Mouse (Mus musculus): ENCODE measurements around the gene Ksr1. TPM values are rescaled to one million over a fixed set of nuclear protein-coding genes. Genes with fewer than 3 reads are reported as not detected.
"Not testable (repeated sequence)": the region's sequence is repeated elsewhere in the genome, so short reads cannot be mapped to it uniquely, and the experiment has no call there.

Gene Ksr1
- total and polyA plus RNA-seq, 3 experiments: 22.5 to 73.1 (median 61.2) TPM

DNA sequence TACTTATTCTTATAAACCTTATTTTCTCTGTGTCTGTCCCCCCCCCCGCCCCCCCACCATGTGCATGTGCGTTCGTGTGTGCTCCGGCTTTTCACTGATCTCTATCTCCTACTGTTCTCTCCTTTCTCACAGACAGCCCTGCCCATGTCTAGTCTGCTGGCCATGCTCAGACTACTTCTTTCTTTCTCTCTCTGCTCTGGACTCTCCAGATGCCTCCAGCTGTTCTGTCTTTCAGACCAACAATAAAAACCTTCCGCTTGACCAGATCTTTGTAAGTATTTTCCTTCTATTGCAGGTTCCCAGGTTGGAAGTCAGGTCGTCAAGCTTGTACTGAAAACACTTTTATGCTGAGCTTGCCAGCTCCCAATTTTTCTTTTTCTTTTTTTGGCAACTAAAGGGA, 147.1 kb downstream of the Ksr1 start:
- Histone ChIP-seq H3K4me3 (replicated peaks in 1 of 3; ENCODE audit: low read depth in 2 of 3, low read length in 2 of 3, poor library complexity in 1 of 3) (no peak overlapping the region), H3K27me3 (replicated peaks) (no peaks in the 10 kb centered on the region), H3K9ac (ENCODE audit: insufficient read depth, low read depth) (no peak overlapping the region), H3K36me3 (replicated peaks in 1 of 2; ENCODE audit: control insufficient read depth in 1 of 2, insufficient read depth in 1 of 2, low read length in 1 of 2) (peaks cover 3 to 20% of the 10 kb centered on the region in 2 experiments), H3K9me3 (replicated peaks; ENCODE audit: low read length) (peaks cover 22% of the 10 kb centered on the region), H3K79me2 (replicated peaks; ENCODE audit: control insufficient read depth, extremely low read depth, insufficient read depth, poor library complexity, severe bottlenecking) (no peaks in the 10 kb centered on the region), H3K4me1 (ENCODE audit: control insufficient read depth in 1 of 2, insufficient read depth in 2 of 2) (peaks cover 0 to 12% of the 10 kb centered on the region in 2 experiments; a peak in 1 of 4 replicates), H3K4me2 (ENCODE audit: insufficient read depth, low read depth, poor library complexity, severe bottlenecking) (no peak overlapping the region), H3K27ac (ENCODE audit: insufficient read depth, low read depth) (no peak overlapping the region)
- in situ Hi-C loops (cut with MboI; ENCODE audit: low pct_ligation_motif_present, low pct_unique_long_range_greater_than_20kb, low sequenced_read_pairs) (no loop called here), dilution Hi-C loops (cut with MboI; ENCODE audit: extremely low pct_ligation_motif_present, extremely low pct_unique_long_range_greater_than_20kb, low sequenced_read_pairs) (no loop called here)
- no peak for DNase-seq (ENCODE audit: extremely low read depth)
- TF ChIP-seq USF2 (conservative IDR thresholded peaks at IDR 0.05; ENCODE audit: low read depth, low read length): no peak
- no peak for TF ChIP-seq TCF12 (IDR thresholded peaks at IDR 0.05; ENCODE audit: low read depth, low read length)
- no peak for TF ChIP-seq HCFC1 (IDR thresholded peaks at IDR 0.05; ENCODE audit: low read depth, low read length)
- no peak for TF ChIP-seq MAFK (IDR thresholded peaks at IDR 0.05; ENCODE audit: insufficient replicate concordance, low read length)
- TF ChIP-seq ZMIZ1 (IDR thresholded peaks at IDR 0.05; ENCODE audit: low read depth, low read length): no peak

DNA sequence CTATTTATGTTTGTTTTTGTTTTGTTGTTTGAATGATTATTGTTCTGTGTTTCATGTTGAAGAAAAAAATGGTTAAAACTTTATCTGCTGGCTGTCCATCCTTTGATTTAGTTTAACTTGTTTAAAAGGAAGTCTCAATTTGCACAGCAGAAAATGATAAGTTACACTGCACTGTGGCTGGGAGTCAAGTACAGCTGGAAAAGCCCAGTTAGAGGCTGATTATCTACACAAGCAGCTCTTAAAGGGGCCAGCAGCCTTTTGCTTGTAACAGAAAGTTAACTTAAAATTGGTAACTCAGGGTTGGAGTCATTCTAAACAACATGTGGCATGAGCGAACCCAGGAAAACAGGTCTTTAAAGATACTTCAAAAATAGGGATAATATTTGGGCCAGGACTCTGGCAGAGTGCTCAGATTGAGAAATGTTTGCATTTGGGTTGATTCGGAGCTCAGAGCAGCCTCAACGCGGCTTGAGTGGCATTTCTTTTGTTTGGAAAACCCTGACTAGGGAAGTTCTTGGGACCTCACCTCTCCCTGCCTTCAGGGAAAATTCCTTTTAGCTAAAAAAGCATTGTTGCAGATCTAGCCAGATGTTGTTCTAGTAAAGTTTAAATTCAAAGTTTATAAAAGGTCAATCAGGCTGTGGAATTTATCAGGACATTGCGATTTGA, 155.2 kb downstream of the Ksr1 start:
- H3K9me3 ChIP-seq (replicated peaks; ENCODE audit: low read length); H3K4me1 ChIP-seq (ENCODE audit: control insufficient read depth in 1 of 2, insufficient read depth in 2 of 2); in situ Hi-C loops (cut with MboI; ENCODE audit: low pct_ligation_motif_present, low pct_unique_long_range_greater_than_20kb, low sequenced_read_pairs); H3K79me2 ChIP-seq (replicated peaks; ENCODE audit: control insufficient read depth, extremely low read depth, insufficient read depth, poor library complexity, severe bottlenecking); dilution Hi-C loops (cut with MboI; ENCODE audit: extremely low pct_ligation_motif_present, extremely low pct_unique_long_range_greater_than_20kb, low sequenced_read_pairs); DNase-seq (ENCODE audit: extremely low read depth); H3K27me3 ChIP-seq (replicated peaks); H3K27ac ChIP-seq (ENCODE audit: insufficient read depth, low read depth); H3K4me3 ChIP-seq (replicated peaks in 1 of 3; ENCODE audit: low read depth in 2 of 3, low read length in 2 of 3, poor library complexity in 1 of 3); H3K9ac ChIP-seq (ENCODE audit: insufficient read depth, low read depth); H3K4me2 ChIP-seq (ENCODE audit: insufficient read depth, low read depth, poor library complexity, severe bottlenecking): not testable (repeated sequence)
- H3K36me3 ChIP-seq (replicated peaks in 1 of 2; ENCODE audit: control insufficient read depth in 1 of 2, insufficient read depth in 1 of 2, low read length in 1 of 2): peaks cover 5 to 35% of the 10 kb centered on the region in 2 experiments

- Histone ChIP-seq H3K9me3 (replicated peaks; ENCODE audit: low read length) (peaks cover 5% of the 10 kb centered on the region), H3K4me3 (replicated peaks in 1 of 3; ENCODE audit: low read depth in 2 of 3, low read length in 2 of 3, poor library complexity in 1 of 3) (no peak overlapping the region), H3K4me1 (ENCODE audit: control insufficient read depth in 1 of 2, insufficient read depth in 2 of 2) (peaks cover 0 to 4% of the 10 kb centered on the region in 2 experiments; a peak in 2 of 4 replicates), H3K27me3 (replicated peaks) (no peaks in the 10 kb centered on the region), H3K36me3 (replicated peaks in 1 of 2; ENCODE audit: control insufficient read depth in 1 of 2, insufficient read depth in 1 of 2, low read length in 1 of 2) (peaks cover 2 to 33% of the 10 kb centered on the region in 2 experiments), H3K27ac (ENCODE audit: insufficient read depth, low read depth) (no peak overlapping the region), H3K4me2 (ENCODE audit: insufficient read depth, low read depth, poor library complexity, severe bottlenecking) (no peak overlapping the region), H3K9ac (ENCODE audit: insufficient read depth, low read depth) (no peak overlapping the region), H3K79me2 (replicated peaks; ENCODE audit: control insufficient read depth, extremely low read depth, insufficient read depth, poor library complexity, severe bottlenecking) (no peaks in the 10 kb centered on the region)
- no peak for TF ChIP-seq CHD2 (IDR thresholded peaks at IDR 0.05; ENCODE audit: low read length)
- TF ChIP-seq MAFK (IDR thresholded peaks at IDR 0.05; ENCODE audit: insufficient replicate concordance, low read length): no peak
- TF ChIP-seq RAD21 (IDR thresholded peaks at IDR 0.05; ENCODE audit: low read depth, low read length): no peak
- no peak for TF ChIP-seq PAX5 (IDR thresholded peaks at IDR 0.05; ENCODE audit: low read length)
- no peak for TF ChIP-seq MEF2A (IDR thresholded peaks at IDR 0.05; ENCODE audit: borderline replicate concordance, low read depth, low read length)
- no peak for TF ChIP-seq JUND (conservative IDR thresholded peaks at IDR 0.05; ENCODE audit: low read depth, low read length)
- TF ChIP-seq ELF1 (IDR thresholded peaks at IDR 0.05; ENCODE audit: low read depth, low read length): no peak
- no peak for TF ChIP-seq KAT2A (IDR thresholded peaks at IDR 0.05; ENCODE audit: insufficient replicate concordance, low read length)
- TF ChIP-seq BHLHE40 (IDR thresholded peaks at IDR 0.05; ENCODE audit: low read depth, low read length): no peak
- dilution Hi-C loops (cut with MboI; ENCODE audit: extremely low pct_ligation_motif_present, extremely low pct_unique_long_range_greater_than_20kb, low sequenced_read_pairs): no loop called here
- in situ Hi-C loops (cut with MboI; ENCODE audit: low pct_ligation_motif_present, low pct_unique_long_range_greater_than_20kb, low sequenced_read_pairs): no loop called here
- DNase-seq (ENCODE audit: extremely low read depth): no peak
These were observed 156.1 kb downstream of the Ksr1 start for GRCm38 (mm10) chr11:78990096-78990495.

GRCm38 (mm10) chr11:78989206-78989605, 157.0 kb downstream of the Ksr1 start:
- Histone ChIP-seq H3K36me3 (replicated peaks in 1 of 2; ENCODE audit: control insufficient read depth in 1 of 2, insufficient read depth in 1 of 2, low read length in 1 of 2) (peaks cover 2 to 39% of the 10 kb centered on the region in 2 experiments), H3K4me1 (ENCODE audit: control insufficient read depth in 1 of 2, insufficient read depth in 2 of 2) (peaks cover 5 to 13% of the 10 kb centered on the region in 2 experiments)
- H3K79me2 ChIP-seq (replicated peaks; ENCODE audit: control insufficient read depth, extremely low read depth, insufficient read depth, poor library complexity, severe bottlenecking); dilution Hi-C loops (cut with MboI; ENCODE audit: extremely low pct_ligation_motif_present, extremely low pct_unique_long_range_greater_than_20kb, low sequenced_read_pairs); H3K4me2 ChIP-seq (ENCODE audit: insufficient read depth, low read depth, poor library complexity, severe bottlenecking); H3K9me3 ChIP-seq (replicated peaks; ENCODE audit: low read length); DNase-seq (ENCODE audit: extremely low read depth); H3K27me3 ChIP-seq (replicated peaks); H3K27ac ChIP-seq (ENCODE audit: insufficient read depth, low read depth); H3K4me3 ChIP-seq (replicated peaks in 1 of 3; ENCODE audit: low read depth in 2 of 3, low read length in 2 of 3, poor library complexity in 1 of 3); in situ Hi-C loops (cut with MboI; ENCODE audit: low pct_ligation_motif_present, low pct_unique_long_range_greater_than_20kb, low sequenced_read_pairs); H3K9ac ChIP-seq (ENCODE audit: insufficient read depth, low read depth): not testable (repeated sequence)
